Mouse (Mus musculus): ENCODE data around the gene Kat2b. TPM values are rescaled to one million over a fixed set of nuclear protein-coding genes. Genes with fewer than 3 reads are reported as not detected.
"Not testable (repeated sequence)": the region's sequence is repeated elsewhere in the genome, so short reads cannot be mapped to it uniquely, and the experiment has no call there.

The Kat2b gene
- polyA plus RNA-seq, 1 experiment from 2014 or later: 4.6 TPM

DNA sequence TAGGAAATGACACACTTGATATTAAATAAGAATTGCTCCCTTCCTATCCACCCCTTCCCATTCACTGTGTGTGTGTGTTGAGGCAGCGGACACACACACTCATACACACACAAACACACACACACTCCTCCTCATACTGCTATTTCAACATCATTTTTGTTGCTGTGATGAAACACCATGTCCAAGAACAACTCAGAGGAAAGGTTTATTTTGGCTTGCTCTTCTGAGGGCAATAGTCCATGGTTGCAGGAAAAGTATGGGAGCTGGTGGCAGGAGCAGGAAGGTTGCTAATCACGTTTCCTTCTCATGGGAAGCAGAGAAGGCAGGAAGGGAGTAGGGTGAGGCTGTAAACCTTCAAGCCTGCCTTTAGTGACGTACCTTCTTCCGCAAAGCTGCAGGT, 76.7 kb downstream of the Kat2b start:
- no peaks in the 10 kb centered on the region for H3K4me1 ChIP-seq (replicated peaks)
- no peak overlapping the region for H3K27ac ChIP-seq
- no peak overlapping the region for H3K9ac ChIP-seq
- H3K4me3 ChIP-seq (replicated peaks): no peak overlapping the region
- DNase-seq: no peak
- 79% methylated on average over 4 of the region's 4 CpGs for WGBS (ENCODE audit: insufficient replicate concordance)
- H3K27me3 ChIP-seq: no peaks in the 10 kb centered on the region
- no peak overlapping the region for H3K4me2 ChIP-seq
- H3K36me3 ChIP-seq: peaks cover 68% of the 10 kb centered on the region
- H3K9me3 ChIP-seq (replicated peaks): no peaks in the 10 kb centered on the region
- ATAC-seq (ENCODE audit: low read depth): no peak; the same call in 1 of the 2 replicates

GRCm38 (mm10) chr17:53650251-53650661, 83.6 kb downstream of the Kat2b start:
- ATAC-seq (ENCODE audit: low read depth) (no peak), DNase-seq (no peak)
- H3K9me3 ChIP-seq (replicated peaks): no peaks in the 10 kb centered on the region

DNA sequence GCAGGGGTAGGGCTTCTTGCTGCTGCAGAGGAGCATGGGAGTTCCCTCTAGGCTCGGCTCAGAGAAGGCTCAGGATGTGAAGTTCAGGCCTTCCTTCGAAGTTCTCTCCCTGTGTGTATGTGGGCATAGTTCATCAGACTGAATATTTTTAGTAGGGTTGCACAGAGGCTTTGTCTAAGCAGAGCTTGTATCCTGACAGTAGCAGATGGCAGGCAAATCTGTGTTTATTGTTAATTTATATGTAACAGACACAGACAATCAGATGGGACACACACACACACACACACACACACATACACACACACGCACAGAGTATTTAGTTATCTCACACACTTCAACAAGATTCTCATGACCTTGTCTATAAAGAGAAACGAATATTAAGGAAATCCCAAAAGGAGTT, 87.9 kb downstream of the Kat2b start:
- DNase-seq: no peak
- 81% methylated on average over 4 of the region's 4 CpGs for WGBS (ENCODE audit: insufficient replicate concordance)
- no peak for ATAC-seq (ENCODE audit: low read depth)
- Histone ChIP-seq H3K9ac (no peak overlapping the region), H3K9me3 (replicated peaks) (no peaks in the 10 kb centered on the region), H3K4me2 (no peak overlapping the region), H3K27ac (no peak overlapping the region), H3K4me1 (replicated peaks) (no peaks in the 10 kb centered on the region), H3K27me3 (no peaks in the 10 kb centered on the region), H3K36me3 (peaks cover 57% of the 10 kb centered on the region), H3K4me3 (replicated peaks) (no peak overlapping the region)

More at GRCm38 (mm10) chr17:53650251-53650661, 83.6 kb downstream of the Kat2b start:
- Histone ChIP-seq H3K27me3 (no peaks in the 10 kb centered on the region), H3K27ac (no peak overlapping the region), H3K4me1 (replicated peaks) (no peaks in the 10 kb centered on the region), H3K36me3 (peaks cover 48% of the 10 kb centered on the region), H3K4me3 (replicated peaks) (no peak overlapping the region), H3K4me2 (no peak overlapping the region), H3K9ac (no peak overlapping the region)
- 65% methylated on average over 2 of the region's 2 CpGs for WGBS (ENCODE audit: insufficient replicate concordance)

DNA sequence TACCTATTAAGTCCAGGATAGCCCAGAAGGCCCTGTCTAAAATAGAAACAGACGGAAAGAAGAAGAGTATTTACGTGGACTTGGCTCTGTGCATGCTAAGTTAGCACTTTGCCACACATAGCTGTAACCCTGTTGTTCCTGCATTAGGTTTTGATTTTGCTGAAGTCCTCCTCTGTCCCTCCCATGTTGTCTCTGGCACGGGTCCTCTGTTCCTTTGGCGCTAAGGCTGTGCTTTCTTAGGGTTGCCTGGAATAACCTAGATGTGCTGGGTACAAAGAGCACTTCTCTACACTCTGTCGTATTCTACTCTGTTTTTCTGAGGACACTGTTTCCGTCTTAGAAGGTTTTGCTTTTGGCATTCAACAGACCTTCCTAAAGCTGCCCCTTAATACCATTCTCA, 88.4 kb downstream of the Kat2b start:
- Histone ChIP-seq H3K36me3 (peaks cover 61% of the 10 kb centered on the region), H3K9me3 (replicated peaks) (no peaks in the 10 kb centered on the region), H3K27ac (no peak overlapping the region), H3K4me2 (no peak overlapping the region), H3K4me3 (replicated peaks) (no peak overlapping the region), H3K27me3 (no peaks in the 10 kb centered on the region), H3K9ac (no peak overlapping the region), H3K4me1 (replicated peaks) (no peaks in the 10 kb centered on the region)
- 84% methylated on average over 6 of the region's 6 CpGs for WGBS (ENCODE audit: insufficient replicate concordance)
- no peak for ATAC-seq (ENCODE audit: low read depth)
- no peak for DNase-seq

- ATAC-seq (ENCODE audit: low read depth) (no peak), DNase-seq (no peak)
- Histone ChIP-seq H3K4me3 (replicated peaks) (no peak overlapping the region), H3K36me3 (peaks cover 70% of the 10 kb centered on the region), H3K9ac (no peak overlapping the region), H3K4me2 (no peak overlapping the region), H3K4me1 (replicated peaks) (no peaks in the 10 kb centered on the region), H3K9me3 (replicated peaks) (no peaks in the 10 kb centered on the region), H3K27me3 (no peaks in the 10 kb centered on the region), H3K27ac (no peak overlapping the region)
- WGBS (ENCODE audit: insufficient replicate concordance): 82% methylated on average over 2 of the region's 2 CpGs
Measured at GRCm38 (mm10) chr17:53655959-53656358, 89.3 kb downstream of the Kat2b start.

GRCm38 (mm10) chr17:53656369-53656860, 89.8 kb downstream of the Kat2b start:
- Histone ChIP-seq H3K4me1 (replicated peaks) (no peaks in the 10 kb centered on the region), H3K36me3 (peaks cover 68% of the 10 kb centered on the region), H3K4me2 (no peak overlapping the region), H3K9ac (no peak overlapping the region), H3K27me3 (no peaks in the 10 kb centered on the region), H3K27ac (no peak overlapping the region), H3K9me3 (replicated peaks) (no peaks in the 10 kb centered on the region), H3K4me3 (replicated peaks) (no peak overlapping the region)
- 60% methylated on average over 6 of the region's 6 CpGs for WGBS (ENCODE audit: insufficient replicate concordance)
- DNase-seq: no peak
- no peak for ATAC-seq (ENCODE audit: low read depth)

- H3K36me3 ChIP-seq: peaks cover 67% of the 10 kb centered on the region
- H3K9ac ChIP-seq; H3K4me3 ChIP-seq (replicated peaks); DNase-seq; H3K27ac ChIP-seq; ATAC-seq (ENCODE audit: low read depth); H3K27me3 ChIP-seq; H3K4me1 ChIP-seq (replicated peaks); H3K4me2 ChIP-seq; H3K9me3 ChIP-seq (replicated peaks): not testable (repeated sequence)
- WGBS (ENCODE audit: insufficient replicate concordance): 63% methylated on average over 2 of the region's 2 CpGs
Measured at GRCm38 (mm10) chr17:53657391-53657790, 90.7 kb downstream of the Kat2b start.

GRCm38 (mm10) chr17:53658668-53659067, 92.0 kb downstream of the Kat2b start:
- Histone ChIP-seq H3K9ac (no peak overlapping the region), H3K4me2 (no peak overlapping the region), H3K27ac (no peak overlapping the region), H3K27me3 (no peaks in the 10 kb centered on the region), H3K4me3 (replicated peaks) (no peak overlapping the region), H3K4me1 (replicated peaks) (no peaks in the 10 kb centered on the region), H3K9me3 (replicated peaks) (no peaks in the 10 kb centered on the region), H3K36me3 (peaks cover 67% of the 10 kb centered on the region)
- DNase-seq: no peak
- no peak for ATAC-seq (ENCODE audit: low read depth)
- WGBS (ENCODE audit: insufficient replicate concordance): 82% methylated on average over 2 of the region's 2 CpGs

DNA sequence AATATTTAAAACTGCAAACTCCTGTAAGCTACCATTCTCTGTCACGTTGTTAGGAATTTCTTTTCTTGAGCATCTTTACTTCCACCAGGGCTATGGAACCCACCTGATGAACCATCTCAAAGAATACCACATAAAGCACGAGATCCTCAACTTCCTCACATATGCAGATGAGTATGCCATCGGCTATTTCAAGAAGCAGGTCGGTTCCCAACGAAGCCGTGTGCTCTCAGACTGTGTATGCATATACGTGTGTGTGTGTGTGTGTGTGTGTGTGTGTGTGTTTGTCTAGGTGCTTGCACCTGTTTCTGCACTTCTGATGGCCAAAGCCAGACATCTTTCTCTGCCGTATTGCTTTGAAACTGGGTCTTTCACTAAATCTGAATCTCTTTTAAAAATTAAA, 92.6 kb downstream of the Kat2b start:
- DNase-seq: no peak
- H3K4me1 ChIP-seq (replicated peaks): no peaks in the 10 kb centered on the region
- H3K9me3 ChIP-seq (replicated peaks): no peaks in the 10 kb centered on the region
- WGBS (ENCODE audit: insufficient replicate concordance): 84% methylated on average over 8 of the region's 8 CpGs
- H3K27ac ChIP-seq: no peak overlapping the region
- no peak overlapping the region for H3K9ac ChIP-seq
- H3K4me2 ChIP-seq: no peak overlapping the region
- H3K4me3 ChIP-seq (replicated peaks): no peak overlapping the region
- ATAC-seq (ENCODE audit: low read depth): no peak
- peaks cover 61% of the 10 kb centered on the region for H3K36me3 ChIP-seq
- H3K27me3 ChIP-seq: no peaks in the 10 kb centered on the region

- ATAC-seq (ENCODE audit: low read depth): no peak
- no peak overlapping the region for H3K4me2 ChIP-seq
- DNase-seq: no peak
- H3K9ac ChIP-seq: no peak overlapping the region
- no peak overlapping the region for H3K4me3 ChIP-seq (replicated peaks)
- H3K4me1 ChIP-seq (replicated peaks): no peaks in the 10 kb centered on the region
- no peaks in the 10 kb centered on the region for H3K9me3 ChIP-seq (replicated peaks)
- H3K36me3 ChIP-seq: peaks cover 57% of the 10 kb centered on the region
- no peak overlapping the region for H3K27ac ChIP-seq
- 77% methylated on average over 4 of the region's 4 CpGs for WGBS (ENCODE audit: insufficient replicate concordance)
- no peaks in the 10 kb centered on the region for H3K27me3 ChIP-seq
Measured at GRCm38 (mm10) chr17:53659738-53660137, 93.1 kb downstream of the Kat2b start.

- Histone ChIP-seq H3K9me3 (replicated peaks) (no peaks in the 10 kb centered on the region), H3K4me3 (replicated peaks) (no peak overlapping the region), H3K4me2 (no peak overlapping the region), H3K9ac (no peak overlapping the region), H3K27ac (no peak overlapping the region), H3K4me1 (replicated peaks) (no peaks in the 10 kb centered on the region), H3K27me3 (no peaks in the 10 kb centered on the region), H3K36me3 (peaks cover 58% of the 10 kb centered on the region)
- 71% methylated on average over 6 of the region's 6 CpGs for whole genome bisulfite sequencing (ENCODE audit: insufficient replicate concordance)
- DNase-seq (no peak), ATAC-seq (ENCODE audit: low read depth) (no peak)
Measured at GRCm38 (mm10) chr17:53661056-53661840, 94.6 kb downstream of the Kat2b start.

DNA sequence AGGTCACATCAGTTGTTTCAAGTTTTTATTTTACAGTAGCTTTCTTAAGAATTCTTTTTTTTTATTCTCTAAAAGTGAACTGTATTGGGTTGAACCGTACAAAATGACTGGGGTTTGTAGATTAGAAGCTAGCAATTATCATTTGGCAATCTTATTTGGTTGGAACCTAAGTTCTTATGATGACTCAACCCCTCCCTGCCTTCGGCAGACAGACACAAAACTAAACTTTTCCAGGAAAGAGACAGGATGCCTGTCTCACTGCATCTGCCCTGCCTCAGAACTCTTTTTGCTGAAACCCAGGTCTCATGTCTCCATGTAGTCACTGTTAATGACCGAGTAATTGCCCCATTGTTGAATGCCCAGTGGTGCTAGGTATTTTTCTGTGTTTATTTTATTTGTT, 97.6 kb downstream of the Kat2b start:
- Histone ChIP-seq H3K36me3 (peaks cover 67% of the 10 kb centered on the region), H3K4me1 (replicated peaks) (no peaks in the 10 kb centered on the region), H3K27me3 (no peaks in the 10 kb centered on the region), H3K9me3 (replicated peaks) (no peaks in the 10 kb centered on the region), H3K4me2 (no peak overlapping the region), H3K4me3 (replicated peaks) (no peak overlapping the region), H3K9ac (no peak overlapping the region), H3K27ac (no peak overlapping the region)
- no peak for DNase-seq
- ATAC-seq (ENCODE audit: low read depth): no peak
- 75% methylated on average over 3 of the region's 3 CpGs for WGBS (ENCODE audit: insufficient replicate concordance)

All from liver, embryonic 13.5 days (tissue).